Mouse (Mus musculus): ENCODE measurements at regions not wholly inside any gene's neighbourhood (a gene's known extent, or its start where the extent isn't known, plus 50 kb on each side); places are given as distances from the start of the nearest gene placed in this dataset.
A peak's percentile ranks its signal among the peaks of the same experiment; 100 is the strongest.

GRCm38 (mm10) chr10:104367219-104367618, 173.4 kb downstream of the Gm4340 start:
- Histone ChIP-seq H3K27me3 (replicated peaks) (no peaks in the 10 kb centered on the region), H3K4me1 (replicated peaks) (no peaks in the 10 kb centered on the region), H3K36me3 (no peaks in the 10 kb centered on the region), H3K4me2 (no peak overlapping the region), H3K4me3 (no peak overlapping the region), H3K27ac (ENCODE audit: poor library complexity, severe bottlenecking) (no peak overlapping the region), H3K9ac (no peak overlapping the region), H3K9me3 (replicated peaks) (no peaks in the 10 kb centered on the region; the same call in 1 of the 2 replicates)
- no peak for ATAC-seq (ENCODE audit: insufficient number of reproducible peaks, low FRiP score)
- 86% methylated on average over 2 of the region's 2 CpGs for WGBS

GRCm38 (mm10) chr10:104374567-104374966, 180.7 kb downstream of the Gm4340 start:
- no peak overlapping the region for H3K4me2 ChIP-seq
- no peak overlapping the region for H3K4me3 ChIP-seq
- H3K27me3 ChIP-seq (replicated peaks) = no peaks in the 10 kb centered on the region
- H3K36me3 ChIP-seq = no peaks in the 10 kb centered on the region
- H3K27ac ChIP-seq (ENCODE audit: poor library complexity, severe bottlenecking) = no peak overlapping the region
- H3K9me3 ChIP-seq (replicated peaks) = no peaks in the 10 kb centered on the region; the same call in 1 of the 2 replicates
- 89% methylated on average over 1 of the region's 1 CpGs for WGBS
- H3K4me1 ChIP-seq (replicated peaks) = no peaks in the 10 kb centered on the region
- ATAC-seq (ENCODE audit: insufficient number of reproducible peaks, low FRiP score) = no peak
- H3K9ac ChIP-seq = no peak overlapping the region

GRCm38 (mm10) chr10:104388254-104388653, 194.4 kb downstream of the Gm4340 start:
- Histone ChIP-seq H3K9ac (no peak overlapping the region), H3K4me2 (no peak overlapping the region), H3K27ac (ENCODE audit: poor library complexity, severe bottlenecking) (no peak overlapping the region), H3K27me3 (replicated peaks) (no peaks in the 10 kb centered on the region), H3K4me1 (replicated peaks) (no peaks in the 10 kb centered on the region), H3K36me3 (no peaks in the 10 kb centered on the region), H3K9me3 (replicated peaks) (no peaks in the 10 kb centered on the region), H3K4me3 (no peak overlapping the region)
- ATAC-seq (ENCODE audit: insufficient number of reproducible peaks, low FRiP score) = no peak
- WGBS = 58% methylated on average over 2 of the region's 2 CpGs

GRCm38 (mm10) chr10:104395711-104396110, 201.9 kb downstream of the Gm4340 start:
- ATAC-seq (ENCODE audit: insufficient number of reproducible peaks, low FRiP score) = no peak
- Histone ChIP-seq H3K9me3 (replicated peaks) (no peaks in the 10 kb centered on the region), H3K27ac (ENCODE audit: poor library complexity, severe bottlenecking) (no peak overlapping the region), H3K9ac (no peak overlapping the region), H3K4me3 (no peak overlapping the region), H3K27me3 (replicated peaks) (no peaks in the 10 kb centered on the region), H3K4me2 (no peak overlapping the region), H3K36me3 (no peaks in the 10 kb centered on the region), H3K4me1 (replicated peaks) (no peaks in the 10 kb centered on the region)
- WGBS = 73% methylated on average over 1 of the region's 1 CpGs

GRCm38 (mm10) chr10:104408751-104409150, 214.9 kb downstream of the Gm4340 start:
- no peaks in the 10 kb centered on the region for H3K4me1 ChIP-seq (replicated peaks)
- no peak overlapping the region for H3K4me3 ChIP-seq
- 65% methylated on average over 4 of the region's 4 CpGs for WGBS
- no peak overlapping the region for H3K4me2 ChIP-seq
- no peaks in the 10 kb centered on the region for H3K27me3 ChIP-seq (replicated peaks)
- no peaks in the 10 kb centered on the region for H3K36me3 ChIP-seq
- H3K9me3 ChIP-seq (replicated peaks) = no peaks in the 10 kb centered on the region
- no peak for ATAC-seq (ENCODE audit: insufficient number of reproducible peaks, low FRiP score)
- H3K9ac ChIP-seq = no peak overlapping the region
- no peak overlapping the region for H3K27ac ChIP-seq (ENCODE audit: poor library complexity, severe bottlenecking)

- Histone ChIP-seq H3K9me3 (replicated peaks) (no peaks in the 10 kb centered on the region), H3K36me3 (no peaks in the 10 kb centered on the region), H3K4me1 (replicated peaks) (no peaks in the 10 kb centered on the region), H3K9ac (no peak overlapping the region), H3K4me2 (no peak overlapping the region), H3K27ac (ENCODE audit: poor library complexity, severe bottlenecking) (no peak overlapping the region), H3K27me3 (replicated peaks) (no peaks in the 10 kb centered on the region), H3K4me3 (no peak overlapping the region)
- no peak for ATAC-seq (ENCODE audit: insufficient number of reproducible peaks, low FRiP score)
Measured at GRCm38 (mm10) chr10:104422541-104422940, 228.7 kb downstream of the Gm4340 start.

GRCm38 (mm10) chr10:104423161-104423560, 229.3 kb downstream of the Gm4340 start:
- no peaks in the 10 kb centered on the region for H3K4me1 ChIP-seq (replicated peaks)
- no peaks in the 10 kb centered on the region for H3K27me3 ChIP-seq (replicated peaks)
- no peak overlapping the region for H3K4me3 ChIP-seq
- no peaks in the 10 kb centered on the region for H3K9me3 ChIP-seq (replicated peaks)
- no peak for ATAC-seq (ENCODE audit: insufficient number of reproducible peaks, low FRiP score)
- H3K27ac ChIP-seq (ENCODE audit: poor library complexity, severe bottlenecking) = no peak overlapping the region
- no peaks in the 10 kb centered on the region for H3K36me3 ChIP-seq
- 71% methylated on average over 4 of the region's 4 CpGs for WGBS
- H3K4me2 ChIP-seq = no peak overlapping the region
- no peak overlapping the region for H3K9ac ChIP-seq

GRCm38 (mm10) chr10:104423761-104424160, 229.9 kb downstream of the Gm4340 start:
- no peak for ATAC-seq (ENCODE audit: insufficient number of reproducible peaks, low FRiP score)
- Histone ChIP-seq H3K36me3 (no peaks in the 10 kb centered on the region), H3K27me3 (replicated peaks) (no peaks in the 10 kb centered on the region), H3K9me3 (replicated peaks) (no peaks in the 10 kb centered on the region), H3K27ac (ENCODE audit: poor library complexity, severe bottlenecking) (no peak overlapping the region), H3K4me2 (no peak overlapping the region), H3K4me3 (no peak overlapping the region), H3K4me1 (replicated peaks) (no peaks in the 10 kb centered on the region), H3K9ac (no peak overlapping the region)

- 69% methylated on average over 4 of the region's 4 CpGs for WGBS
- no peaks in the 10 kb centered on the region for H3K9me3 ChIP-seq (replicated peaks)
- no peak for ATAC-seq (ENCODE audit: insufficient number of reproducible peaks, low FRiP score)
- no peak overlapping the region for H3K9ac ChIP-seq
- no peak overlapping the region for H3K4me3 ChIP-seq
- no peaks in the 10 kb centered on the region for H3K27me3 ChIP-seq (replicated peaks)
- no peaks in the 10 kb centered on the region for H3K4me1 ChIP-seq (replicated peaks)
- H3K4me2 ChIP-seq = no peak overlapping the region
- no peak overlapping the region for H3K27ac ChIP-seq (ENCODE audit: poor library complexity, severe bottlenecking)
- H3K36me3 ChIP-seq = no peaks in the 10 kb centered on the region
Measured at GRCm38 (mm10) chr10:104444926-104445325, 251.1 kb downstream of the Gm4340 start.

- no peak overlapping the region for H3K4me3 ChIP-seq
- peak overlapping the region; percentile 38 for H3K4me2 ChIP-seq
- H3K4me1 ChIP-seq (replicated peaks) = 0 out of 2 replicates have a peak, but pooled peaks cover 5% of the 10 kb centered on the region
- H3K27ac ChIP-seq (ENCODE audit: poor library complexity, severe bottlenecking) = peak overlapping the region; percentile 3; the same call in 1 of the 2 replicates
- WGBS = 54% methylated on average over 14 of the region's 14 CpGs
- no peaks in the 10 kb centered on the region for H3K9me3 ChIP-seq (replicated peaks)
- no peaks in the 10 kb centered on the region for H3K27me3 ChIP-seq (replicated peaks)
- ATAC-seq (ENCODE audit: insufficient number of reproducible peaks, low FRiP score) = no peak
- H3K36me3 ChIP-seq = no peaks in the 10 kb centered on the region
- H3K9ac ChIP-seq = no peak overlapping the region
Measured at GRCm38 (mm10) chr10:104455549-104456351, 261.9 kb downstream of the Gm4340 start.

GRCm38 (mm10) chr10:104456352-104456725, 262.5 kb downstream of the Gm4340 start:
- Histone ChIP-seq H3K9me3 (replicated peaks) (no peaks in the 10 kb centered on the region), H3K27ac (ENCODE audit: poor library complexity, severe bottlenecking) (no peak overlapping the region), H3K4me1 (replicated peaks) (0 out of 2 replicates have a peak, but pooled peaks cover 5% of the 10 kb centered on the region), H3K4me2 (peak overlapping the region; percentile 38; the same call in 1 of the 2 replicates), H3K9ac (no peak overlapping the region), H3K36me3 (no peaks in the 10 kb centered on the region), H3K27me3 (replicated peaks) (no peaks in the 10 kb centered on the region), H3K4me3 (no peak overlapping the region)
- no peak for ATAC-seq (ENCODE audit: insufficient number of reproducible peaks, low FRiP score)
- WGBS = 56% methylated on average over 5 of the region's 5 CpGs
